Mouse (Mus musculus) heart, adult 11 months (tissue): Measurements from ENCODE around the gene Jarid2.
"Not testable (repeated sequence)": the region's sequence is repeated elsewhere in the genome, so short reads cannot be mapped to it uniquely, and the experiment has no call there.

Source experiments
- DNase-seq: peaks from one replicate; pipeline ENCODE4 v3.0.0; 2022

The Jarid2 gene

GRCm38 (mm10) chr13:44729424-44729971, at the start of gene Jarid2:
Jarid2 (plus strand) TSS chr13:44729474.
- peak; percentile 97 for DNase-seq

- no peak for DNase-seq
Measured at GRCm38 (mm10) chr13:44681051-44681450, 48.2 kb upstream of the Jarid2 start.

- DNase-seq: no peak
Measured at GRCm38 (mm10) chr13:44688140-44688539, 41.1 kb upstream of the Jarid2 start.

- DNase-seq: no peak
Measured at GRCm38 (mm10) chr13:44697628-44698027, 31.6 kb upstream of the Jarid2 start.

- DNase-seq: no peak
Measured at GRCm38 (mm10) chr13:44704036-44704801, 25.1 kb upstream of the Jarid2 start.

- DNase-seq: no peak
Measured at GRCm38 (mm10) chr13:44705031-44705742, 24.1 kb upstream of the Jarid2 start.

- DNase-seq: no peak
Measured at GRCm38 (mm10) chr13:44705743-44706044, 23.6 kb upstream of the Jarid2 start.

GRCm38 (mm10) chr13:44706206-44706915, 22.9 kb upstream of the Jarid2 start:
- no peak for DNase-seq

GRCm38 (mm10) chr13:44707176-44707575, 22.1 kb upstream of the Jarid2 start:
- no peak for DNase-seq

GRCm38 (mm10) chr13:44708336-44709017, 20.8 kb upstream of the Jarid2 start:
- DNase-seq: no peak

GRCm38 (mm10) chr13:44709747-44710480, 19.4 kb upstream of the Jarid2 start:
- DNase-seq: no peak

- DNase-seq: no peak
Measured at GRCm38 (mm10) chr13:44711062-44711461, 18.2 kb upstream of the Jarid2 start.

GRCm38 (mm10) chr13:44711882-44712281, 17.4 kb upstream of the Jarid2 start:
- DNase-seq: no peak

GRCm38 (mm10) chr13:44715187-44715885, 13.9 kb upstream of the Jarid2 start:
- no peak for DNase-seq

- no peak for DNase-seq
Measured at GRCm38 (mm10) chr13:44717838-44718237, 11.4 kb upstream of the Jarid2 start.

- DNase-seq: not testable (repeated sequence)
Measured at GRCm38 (mm10) chr13:44718465-44718864, 10.8 kb upstream of the Jarid2 start.

GRCm38 (mm10) chr13:44720094-44720493, 9.2 kb upstream of the Jarid2 start:
- no peak for DNase-seq

- peak; percentile 90 for DNase-seq
Measured at GRCm38 (mm10) chr13:44721891-44722547, 7.3 kb upstream of the Jarid2 start.

GRCm38 (mm10) chr13:44723522-44723921, 5.8 kb upstream of the Jarid2 start:
- not testable (repeated sequence) for DNase-seq

- no peak for DNase-seq
Measured at GRCm38 (mm10) chr13:44728145-44728880, 961 bp upstream of the Jarid2 start.
